Mouse (Mus musculus) liver, postnatal 0 days (tissue): ENCODE data around the gene Nat8f4. TPM values are rescaled to one million over a fixed set of nuclear protein-coding genes. Genes with fewer than 3 reads are reported as not detected.
"Not testable (repeated sequence)": the region's sequence is repeated elsewhere in the genome, so short reads cannot be mapped to it uniquely, and the experiment has no call there.

Experiments
- ATAC-seq: fragments of 200-750 bp; cut with Nextera tagmentation; 2 replicates; pipeline ENCODE4 v1.8.0; 2017; ENCODE audit warnings: mild to moderate bottlenecking, moderate library complexity
- DNase-seq: peaks from one replicate; pipeline ENCODE4 v3.0.0-alpha.2; 2016
- H3K27ac ChIP-seq: fragments of 300-500 bp; sonication (generic); 2 replicates; pipeline ENCODE4 v1.5.1; 2014; ENCODE audit warnings: antibody characterized with exemption, moderate library complexity, mild to moderate bottlenecking, low read depth
- H3K27me3 ChIP-seq: fragments of 300-500 bp; sonication (generic); 2 replicates; pipeline ENCODE4 v1.6.1; 2014; ENCODE audit warnings: low read length, control low read depth, mixed read lengths; ENCODE audit not compliant: insufficient read depth
- H3K36me3 ChIP-seq: fragments of 300-500 bp; sonication (generic); replicated peaks from 2 replicates; pipeline ENCODE4 v1.6.1; 2014; ENCODE audit warnings: mild to moderate bottlenecking, control low read depth, low read length, moderate library complexity, mixed read lengths; ENCODE audit not compliant: insufficient read depth
- H3K4me1 ChIP-seq: fragments of 300-500 bp; sonication (generic); 2 replicates; pipeline ENCODE4 v1.6.1; 2014; ENCODE audit warnings: antibody characterized with exemption, mild to moderate bottlenecking, control low read depth; ENCODE audit not compliant: insufficient read depth
- H3K4me2 ChIP-seq: fragments of 300-500 bp; sonication (generic); 2 replicates; pipeline ENCODE4 v1.6.1; 2014; ENCODE audit warnings: low read depth, mild to moderate bottlenecking, low read length, moderate library complexity, mixed read lengths
- H3K4me3 ChIP-seq: fragments of 300-500 bp; sonication (generic); 2 replicates; pipeline ENCODE4 v1.5.1; 2014; ENCODE audit warnings: low read depth, low read length
- H3K9ac ChIP-seq: fragments of 300-500 bp; sonication (generic); replicated peaks from 2 replicates; pipeline ENCODE4 v1.6.1; 2014; ENCODE audit warnings: mild to moderate bottlenecking, moderate library complexity
- H3K9me3 ChIP-seq: fragments of 300-500 bp; sonication (generic); 2 replicates; pipeline ENCODE4 v1.6.1; 2016; ENCODE audit warnings: mild to moderate bottlenecking, control low read depth, low read length, mixed read lengths
- CTCF ChIP-seq: sonication (generic); IDR thresholded peaks from 2 replicates; pipeline ENCODE4 v1.5.1; 2016; ENCODE audit warnings: antibody characterized with exemption, low read depth
- EP300 ChIP-seq: IDR thresholded peaks from 2 replicates; pipeline ENCODE4 v1.6.1; 2016; ENCODE audit warnings: antibody characterized with exemption, low read depth, mild to moderate bottlenecking
- WGBS: fragments of 180-500 bp; shearing (Covaris S2); extraction: QIAGEN DNeasy Blood & Tissue Kit; methylation state at CpG from one replicate; pipeline ENCODE4 v1.1.7; 2014; ENCODE audit not compliant: insufficient replicate concordance; 5-methylcytosine and 5-hydroxymethylcytosine counted together
- polyA plus RNA-seq: library from polyadenylated mRNA; unstranded; fragments of >200 nt; fragmentation: Nextera tagmentation; extraction: Ambion mirVana; gene quantifications from 2 replicates; pipeline ENCODE4 v1.2.1, GENCODE M21; 2015

Nat8f4 gene
- polyA plus RNA-seq, 1 experiment from 2014 or later = 2.5 TPM

- Histone ChIP-seq H3K9ac (no peak overlapping the region), H3K9me3 (no peaks in the 10 kb centered on the region), H3K27me3 (no peaks in the 10 kb centered on the region), H3K4me2 (no peak overlapping the region), H3K4me3 (no peak overlapping the region), H3K27ac (no peak overlapping the region), H3K4me1 (no peaks in the 10 kb centered on the region), H3K36me3 (no peaks in the 10 kb centered on the region)
- TF ChIP-seq EP300 = no peak
- 60% methylated on average over 8 of the region's 8 CpGs for WGBS
- DNase-seq = no peak
- ATAC-seq = no peak
Observed at GRCm38 (mm10) chr6:85867726-85868690, 36.7 kb downstream of the Nat8f4 start.

DNA sequence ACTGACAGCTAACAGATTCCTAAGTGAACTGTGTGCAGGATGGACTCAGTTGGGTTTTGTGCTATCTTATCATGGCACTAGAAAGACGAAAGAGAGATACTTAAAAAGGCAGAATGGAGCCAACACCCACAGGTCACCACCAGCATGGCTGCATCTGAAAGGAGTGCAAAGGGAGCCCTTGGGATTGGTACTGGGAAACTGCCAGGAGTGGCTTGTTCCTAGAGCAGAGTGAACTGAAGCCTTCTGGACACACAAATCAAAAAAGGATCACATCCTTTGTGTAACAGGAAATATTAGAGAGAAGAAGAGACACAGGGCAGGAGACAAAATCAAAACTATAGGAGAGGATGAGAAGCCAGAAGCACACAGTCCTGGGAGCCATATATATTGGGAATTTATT is 37.7 kb downstream of the Nat8f4 start:
- not testable (repeated sequence) for DNase-seq, H3K9me3 ChIP-seq, H3K4me1 ChIP-seq, H3K27me3 ChIP-seq, ATAC-seq, H3K9ac ChIP-seq, H3K27ac ChIP-seq, H3K4me2 ChIP-seq, H3K4me3 ChIP-seq, H3K36me3 ChIP-seq
- WGBS = 42% methylated on average over 1 of the region's 1 CpGs

DNA sequence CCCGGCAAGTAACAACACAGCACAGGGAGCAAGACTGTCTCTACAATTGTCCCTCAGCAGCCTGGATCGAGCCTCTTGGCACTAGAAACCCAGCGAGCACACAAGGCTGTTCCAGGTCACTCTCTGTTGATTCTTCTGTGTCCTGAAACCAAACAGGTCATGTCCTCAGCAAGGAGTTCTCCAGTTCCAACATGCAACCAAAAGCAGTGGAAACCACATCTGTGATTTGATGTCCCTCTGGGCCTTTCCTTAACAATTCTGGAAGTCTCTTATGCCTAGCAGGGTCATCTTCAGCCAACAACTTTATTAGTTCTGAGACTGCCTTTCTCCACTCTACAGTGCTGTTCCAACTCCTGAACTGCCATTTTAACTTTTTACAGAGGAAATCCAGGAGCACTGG is 38.5 kb downstream of the Nat8f4 start:
- H3K9ac ChIP-seq, H3K4me2 ChIP-seq, ATAC-seq, H3K9me3 ChIP-seq, H3K4me1 ChIP-seq, H3K27me3 ChIP-seq, H3K36me3 ChIP-seq, DNase-seq, H3K27ac ChIP-seq, H3K4me3 ChIP-seq: not testable (repeated sequence)
- 79% methylated on average over 3 of the region's 3 CpGs for WGBS

DNA sequence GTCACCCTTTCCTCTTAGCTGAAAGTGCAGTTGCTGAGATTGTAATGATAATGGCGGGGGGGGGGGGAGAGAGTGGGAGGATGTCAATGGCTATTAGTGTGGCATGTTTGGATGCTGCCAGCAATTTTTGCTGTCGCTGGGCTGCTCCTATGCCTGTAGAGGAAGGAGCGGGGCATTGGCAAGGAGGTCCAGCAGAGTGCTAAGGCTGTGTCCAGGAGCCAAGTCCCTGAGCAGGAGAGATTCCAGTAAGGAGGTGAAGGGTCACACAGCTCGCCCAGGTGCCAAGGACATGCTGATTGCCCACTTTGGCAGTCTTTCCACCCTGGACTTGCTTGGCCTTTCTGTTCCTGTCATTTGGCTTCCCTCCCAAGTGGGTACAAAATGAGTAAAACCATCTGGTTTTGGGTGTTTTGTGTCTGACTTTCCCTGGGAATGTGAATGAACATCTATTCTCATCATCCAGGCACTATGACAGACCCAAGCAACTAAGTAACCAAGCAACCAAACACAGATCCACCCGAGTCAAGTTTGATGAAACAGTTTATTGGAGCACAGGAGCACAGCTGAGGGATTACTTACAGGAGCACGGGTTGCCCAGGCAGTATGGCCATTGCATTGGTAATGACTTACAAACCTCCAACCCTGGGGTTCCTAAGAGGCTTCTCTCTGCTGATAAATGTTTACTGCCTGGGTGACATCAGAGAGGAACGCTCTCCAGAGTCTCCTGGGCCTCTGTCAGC is 39.6 kb downstream of the Nat8f4 start:
- not testable (repeated sequence) for H3K4me3 ChIP-seq, H3K27ac ChIP-seq, H3K9ac ChIP-seq, H3K4me2 ChIP-seq, H3K9me3 ChIP-seq, H3K4me1 ChIP-seq, DNase-seq, H3K27me3 ChIP-seq, H3K36me3 ChIP-seq, ATAC-seq
- WGBS = 53% methylated on average over 4 of the region's 7 CpGs

- H3K4me3 ChIP-seq = no peak overlapping the region
- H3K9me3 ChIP-seq = no peaks in the 10 kb centered on the region
- 74% methylated on average over 2 of the region's 2 CpGs for WGBS
- DNase-seq = no peak
- H3K4me1 ChIP-seq = no peaks in the 10 kb centered on the region
- TF ChIP-seq CTCF (no peak), EP300 (no peak)
- ATAC-seq = no peak
- no peaks in the 10 kb centered on the region for H3K36me3 ChIP-seq
- no peak overlapping the region for H3K4me2 ChIP-seq
- no peak overlapping the region for H3K9ac ChIP-seq
- H3K27ac ChIP-seq = no peak overlapping the region
- H3K27me3 ChIP-seq = no peaks in the 10 kb centered on the region
Observed at GRCm38 (mm10) chr6:85863840-85864239, 40.8 kb downstream of the Nat8f4 start.

- H3K36me3 ChIP-seq = no peaks in the 10 kb centered on the region
- no peak overlapping the region for H3K9ac ChIP-seq
- H3K4me2 ChIP-seq = no peak overlapping the region
- H3K4me3 ChIP-seq = no peak overlapping the region
- no peaks in the 10 kb centered on the region for H3K9me3 ChIP-seq
- H3K27ac ChIP-seq = no peak overlapping the region
- TF ChIP-seq CTCF (no peak), EP300 (no peak)
- no peak for ATAC-seq
- no peaks in the 10 kb centered on the region for H3K4me1 ChIP-seq
- no peaks in the 10 kb centered on the region for H3K27me3 ChIP-seq
- no peak for DNase-seq
- WGBS = 61% methylated on average over 2 of the region's 2 CpGs
Observed at GRCm38 (mm10) chr6:85863136-85863535, 41.5 kb downstream of the Nat8f4 start.
